Mouse (Mus musculus) heart, postnatal 0 days (tissue): ENCODE measurements around the gene Angptl2. TPM values are rescaled to one million over a fixed set of nuclear protein-coding genes. Genes with fewer than 3 reads are reported as not detected.

Experiments
- ATAC-seq: fragments of 200-750 bp; cut with Nextera tagmentation; 2 replicates; pipeline ENCODE4 v1.8.0; 2017; ENCODE audit warnings: low read depth, moderate number of reproducible peaks, moderate library complexity; ENCODE audit not compliant: insufficient read depth
- DNase-seq: peaks from one replicate; pipeline ENCODE4 v3.0.0-alpha.2; 2016; ENCODE audit warnings: low spot score
- H3K27ac ChIP-seq: fragments of 300-500 bp; sonication (generic); 2 replicates; pipeline ENCODE4 v1.5.1; 2014; ENCODE audit warnings: low read depth, mild to moderate bottlenecking
- H3K27me3 ChIP-seq: fragments of 300-500 bp; sonication (generic); 2 replicates; pipeline ENCODE4 v1.6.1; 2014; ENCODE audit warnings: low read length, mixed read lengths; ENCODE audit not compliant: control insufficient read depth, insufficient read depth
- H3K36me3 ChIP-seq: fragments of 300-500 bp; sonication (generic); replicated peaks from 2 replicates; pipeline ENCODE4 v1.6.1; 2014; ENCODE audit warnings: low read length, mixed read lengths; ENCODE audit not compliant: control insufficient read depth, insufficient read depth
- H3K4me1 ChIP-seq: fragments of 300-500 bp; sonication (generic); 2 replicates; pipeline ENCODE4 v1.6.1; 2014; ENCODE audit warnings: antibody characterized with exemption; ENCODE audit not compliant: control insufficient read depth, insufficient read depth
- H3K4me2 ChIP-seq: fragments of 300-500 bp; sonication (generic); 2 replicates; pipeline ENCODE4 v1.6.1; 2014; ENCODE audit warnings: low read depth, mild to moderate bottlenecking, low read length, moderate library complexity
- H3K4me3 ChIP-seq: fragments of 300-500 bp; sonication (generic); 2 replicates; pipeline ENCODE4 v1.5.1; 2014; ENCODE audit warnings: low read depth, low read length
- H3K9ac ChIP-seq: fragments of 300-500 bp; sonication (generic); replicated peaks from 2 replicates; pipeline ENCODE4 v1.6.1; 2014; ENCODE audit warnings: low read depth, low read length, mixed read lengths
- H3K9me3 ChIP-seq: fragments of 300-500 bp; sonication (generic); replicated peaks from 2 replicates; pipeline ENCODE4 v1.6.1; 2016; ENCODE audit warnings: low read length; ENCODE audit not compliant: control insufficient read depth
- CTCF ChIP-seq: IDR thresholded peaks from 2 replicates; pipeline ENCODE4 v1.5.1; 2016; ENCODE audit warnings: antibody characterized with exemption, control low read depth, low read depth
- EP300 ChIP-seq: IDR thresholded peaks from 2 replicates; pipeline ENCODE4 v1.6.1; 2016; ENCODE audit warnings: antibody characterized with exemption, low read depth
- WGBS: fragments of 180-500 bp; shearing (Covaris S2); extraction: QIAGEN DNeasy Blood & Tissue Kit; methylation state at CpG from one replicate; pipeline ENCODE4 v1.1.7; 2014; 5-methylcytosine and 5-hydroxymethylcytosine counted together
- polyA plus RNA-seq: library from polyadenylated mRNA; unstranded; fragments of >200 nt; fragmentation: Nextera tagmentation; extraction: Ambion mirVana; gene quantifications from 2 replicates; pipeline ENCODE4 v1.2.1, GENCODE M21; 2015
- total RNA-seq: library from RNA; depleted of rRNA; stranded (reverse); fragments of >200 nt; gene quantifications from 2 replicates; pipeline ENCODE4 v1.2.3, GENCODE M21; 2014; ENCODE audit warnings: low replicate concordance

The Angptl2 gene
- total and polyA plus RNA-seq, 2 experiments from 2014 or later = 66.5 to 124 TPM

GRCm38 (mm10) chr2:33248549-33248948 is 32.7 kb downstream of the Angptl2 start:
- H3K4me2 ChIP-seq = no peak overlapping the region
- no peak overlapping the region for H3K27ac ChIP-seq
- H3K9me3 ChIP-seq = no peaks in the 10 kb centered on the region
- H3K27me3 ChIP-seq = no peaks in the 10 kb centered on the region
- TF ChIP-seq EP300 = no peak
- WGBS = 92% methylated on average over 7 of the region's 7 CpGs
- H3K9ac ChIP-seq = no peak overlapping the region
- peaks cover 24% of the 10 kb centered on the region for H3K36me3 ChIP-seq
- DNase-seq (no peak), ATAC-seq (no peak)
- peaks cover 42% of the 10 kb centered on the region for H3K4me1 ChIP-seq
- no peak overlapping the region for H3K4me3 ChIP-seq

- H3K4me2 ChIP-seq = no peak overlapping the region
- no peaks in the 10 kb centered on the region for H3K27me3 ChIP-seq
- WGBS = 20% methylated on average over 3 of the region's 3 CpGs
- ATAC-seq (no peak), DNase-seq (no peak)
- H3K4me1 ChIP-seq = peaks cover 50% of the 10 kb centered on the region
- peak overlapping the region; percentile 57 for H3K27ac ChIP-seq
- H3K36me3 ChIP-seq = peaks cover 18% of the 10 kb centered on the region; the same call in 1 of the 2 replicates
- no peak overlapping the region for H3K9ac ChIP-seq
- no peaks in the 10 kb centered on the region for H3K9me3 ChIP-seq
- TF ChIP-seq CTCF (no peak), EP300 (no peak)
- H3K4me3 ChIP-seq = no peak overlapping the region
Measured at GRCm38 (mm10) chr2:33249922-33250633, 34.2 kb downstream of the Angptl2 start.

- Histone ChIP-seq H3K9me3 (no peaks in the 10 kb centered on the region), H3K9ac (no peak overlapping the region), H3K4me1 (peaks cover 59% of the 10 kb centered on the region), H3K36me3 (no peaks in the 10 kb centered on the region), H3K4me2 (no peak overlapping the region), H3K27me3 (no peaks in the 10 kb centered on the region), H3K27ac (peak overlapping the region; percentile 70; the same call in 1 of the 2 replicates), H3K4me3 (no peak overlapping the region)
- 88% methylated on average over 6 of the region's 6 CpGs for WGBS
- ATAC-seq (no peak), DNase-seq (no peak)
- TF ChIP-seq EP300 (no peak), CTCF (no peak)
Measured at GRCm38 (mm10) chr2:33252751-33253150, 36.9 kb downstream of the Angptl2 start.

GRCm38 (mm10) chr2:33253572-33254190 is 37.8 kb downstream of the Angptl2 start:
- peak; percentile 69 for DNase-seq
- peak overlapping the region; percentile 70 for H3K27ac ChIP-seq
- H3K4me1 ChIP-seq = peaks cover 61% of the 10 kb centered on the region

GRCm38 (mm10) chr2:33254318-33254985 is 38.6 kb downstream of the Angptl2 start:
- no peak overlapping the region for H3K4me3 ChIP-seq
- H3K4me1 ChIP-seq = peaks cover 57% of the 10 kb centered on the region
- ATAC-seq (no peak), DNase-seq (no peak)
- H3K9ac ChIP-seq = no peak overlapping the region
- peak overlapping the region; percentile 70 for H3K27ac ChIP-seq
- H3K4me2 ChIP-seq = no peak overlapping the region
- WGBS = 58% methylated on average over 9 of the region's 9 CpGs
- no peaks in the 10 kb centered on the region for H3K9me3 ChIP-seq
- H3K36me3 ChIP-seq = no peaks in the 10 kb centered on the region
- TF ChIP-seq CTCF (no peak), EP300 (no peak)
- no peaks in the 10 kb centered on the region for H3K27me3 ChIP-seq

More at GRCm38 (mm10) chr2:33253572-33254190, 37.8 kb downstream of the Angptl2 start:
- Histone ChIP-seq H3K4me3 (no peak overlapping the region), H3K9ac (no peak overlapping the region), H3K27me3 (no peaks in the 10 kb centered on the region), H3K9me3 (no peaks in the 10 kb centered on the region), H3K36me3 (no peaks in the 10 kb centered on the region), H3K4me2 (no peak overlapping the region)
- ATAC-seq = peak; percentile 72
- TF ChIP-seq CTCF (no peak), EP300 (no peak)
- WGBS = 14% methylated on average over 4 of the region's 4 CpGs
